ENCODE assay signal across 13 mouse cellular contexts in genomic region chr2:4314545-4314944, GRCm38 (mm10).
"Had no signal": no experiment of that assay in that cellular context is flagged by ENCODE, and none has a peak within 500 bp of the region (broad histone marks: within the 10 kb centered on the region; RNA-seq: fewer than 3 reads in every experiment).

No protein-coding gene starts in this region.

- H3K27me3 ChIP-seq: kidney, embryonic 15.5 days; liver, embryonic 13.5 days; midbrain, embryonic 12.5 days had no signal

- H3K9ac ChIP-seq: kidney, embryonic 15.5 days; liver, embryonic 13.5 days; midbrain, embryonic 12.5 days had no signal

- H3K4me3 ChIP-seq: kidney, embryonic 15.5 days; left cerebral cortex, adult 2 months; liver, embryonic 13.5 days; midbrain, embryonic 12.5 days had no signal

- H3K4me2 ChIP-seq: kidney, embryonic 15.5 days; liver, embryonic 13.5 days; midbrain, embryonic 12.5 days had no signal

- H3K36me3 ChIP-seq: kidney, embryonic 15.5 days; liver, embryonic 13.5 days; midbrain, embryonic 12.5 days had no signal

- H3K4me1 ChIP-seq: kidney, embryonic 15.5 days; liver, embryonic 13.5 days had no signal

- H3K27ac ChIP-seq: kidney, embryonic 15.5 days; left cerebral cortex, adult 2 months; liver, embryonic 13.5 days; midbrain, embryonic 12.5 days had no signal

- DNase-seq: kidney, adult 8-10 months; kidney, postnatal 10 days; kidney, postnatal 36 days; layer of hippocampus, postnatal 36 days; liver, embryonic 13.5 days; lung, adult 2 months; lung, postnatal 14 days; lung, postnatal 4 days; thymus, adult 18-20 months; thymus, postnatal 36 days had no signal

- H3K9me3 ChIP-seq: kidney, embryonic 15.5 days; liver, embryonic 13.5 days; midbrain, embryonic 12.5 days had no signal
